Mouse (Mus musculus): Measurements from ENCODE around the gene Evi2b.

Evi2b gene

DNA sequence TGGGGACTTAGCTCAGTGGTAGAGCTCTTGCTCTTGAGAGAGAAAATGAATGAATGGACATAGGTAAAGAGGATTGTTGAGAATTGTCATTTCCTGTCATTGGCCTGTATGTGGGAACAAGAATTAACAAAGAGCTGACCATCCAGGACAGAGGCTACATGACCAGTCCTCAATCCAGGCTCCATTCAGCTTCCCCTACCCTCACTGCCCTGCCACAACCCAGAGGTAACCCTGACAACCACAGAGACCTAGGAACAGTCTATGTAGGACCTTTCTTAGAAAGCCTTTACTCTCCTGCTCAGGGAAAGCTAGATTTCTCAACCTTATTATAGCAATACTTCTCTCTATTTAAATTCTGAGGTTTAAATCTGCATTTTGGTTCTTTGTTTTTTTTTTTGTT, 2.8 kb downstream of the Evi2b start:
- DNase-seq: no peak

- no peak for DNase-seq
These were observed 3.7 kb downstream of the Evi2b start for GRCm38 (mm10) chr11:79519878-79520291.

DNA sequence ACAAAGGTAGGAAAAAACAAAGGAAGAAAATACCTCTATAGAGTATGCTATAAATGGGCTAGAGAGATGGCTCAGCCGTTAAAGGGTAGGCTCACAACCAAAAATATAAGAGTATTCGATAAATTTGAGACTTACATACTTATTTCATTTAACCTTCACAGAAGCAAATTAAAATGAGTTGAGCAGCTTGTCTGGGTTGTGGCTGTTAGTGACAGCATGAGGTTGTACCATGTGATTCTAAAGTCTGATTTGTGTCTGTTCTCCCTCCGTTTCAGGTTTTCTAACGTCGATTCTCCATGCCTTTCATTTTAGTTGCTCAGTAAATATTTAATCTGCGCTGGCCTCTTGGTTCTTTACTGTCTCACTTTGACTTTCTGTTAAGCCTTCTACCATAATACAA, 4.3 kb downstream of the Evi2b start:
- DNase-seq: no peak

DNA sequence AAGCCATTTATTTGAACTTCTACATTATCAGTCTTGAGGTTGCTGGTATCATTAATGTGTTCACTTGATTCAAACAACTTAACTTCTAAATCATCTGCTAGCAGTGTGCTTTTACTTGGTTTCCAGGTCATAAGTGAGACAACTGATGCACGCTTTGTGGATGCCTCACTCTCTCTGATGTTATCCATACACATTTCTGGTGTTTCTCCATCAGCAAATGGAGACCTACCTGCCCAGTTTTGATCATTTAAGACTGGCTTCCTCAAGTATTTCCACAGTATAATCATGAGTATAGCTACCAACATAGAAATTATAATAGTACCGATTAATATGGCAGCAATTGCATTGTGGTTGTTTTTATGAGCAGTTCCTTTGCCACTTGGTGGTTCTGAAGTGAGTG, 7.8 kb downstream of the Evi2b start:
- no peak for DNase-seq

- no peak for DNase-seq
These were observed 8.2 kb downstream of the Evi2b start for GRCm38 (mm10) chr11:79515331-79515730.

DNA sequence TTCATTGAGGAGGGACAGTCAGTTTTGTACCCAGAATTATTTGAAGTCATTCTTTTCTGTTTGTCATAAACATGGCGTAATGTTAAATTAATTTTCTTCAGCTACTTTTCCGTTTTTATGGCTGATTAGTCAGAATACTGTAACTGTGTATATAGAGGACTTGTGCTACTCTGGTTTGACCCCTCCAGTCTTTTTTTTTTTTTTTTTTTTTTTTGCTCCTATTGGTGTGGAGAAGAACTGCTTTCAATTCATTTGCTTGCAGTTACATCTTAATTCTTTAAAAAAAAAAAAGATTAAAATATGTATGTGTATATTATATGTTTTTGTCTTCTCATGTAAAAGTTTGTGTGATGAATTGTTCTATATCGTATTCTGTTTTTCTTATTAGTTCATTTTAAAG, 11.6 kb downstream of the Evi2b start:
- DNase-seq: no peak

DNA sequence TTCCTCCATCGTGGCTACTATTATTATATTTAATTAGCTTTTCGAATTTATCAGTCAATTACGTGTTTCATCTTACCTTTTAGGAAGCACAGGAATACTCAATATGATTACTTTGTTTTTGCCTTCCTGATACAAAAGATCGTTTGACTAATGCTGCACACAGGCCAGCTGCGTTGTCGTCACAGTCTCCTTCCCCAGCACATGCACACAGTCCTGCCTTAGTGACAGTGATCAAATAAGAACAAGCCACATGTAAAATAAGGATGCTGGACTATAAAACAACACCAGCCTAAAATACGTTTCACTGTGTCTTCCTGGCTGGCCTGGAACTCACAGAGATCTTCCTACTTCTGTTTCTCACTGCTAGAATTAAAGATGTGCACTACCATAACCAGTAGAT, 19.1 kb downstream of the Evi2b start:
- no peak for DNase-seq

GRCm38 (mm10) chr11:79503845-79504244, 19.7 kb downstream of the Evi2b start, which contains the start of gene Omg:
Omg (minus strand) TSS chr11:79504084.
- DNase-seq: peak; percentile 10

DNA sequence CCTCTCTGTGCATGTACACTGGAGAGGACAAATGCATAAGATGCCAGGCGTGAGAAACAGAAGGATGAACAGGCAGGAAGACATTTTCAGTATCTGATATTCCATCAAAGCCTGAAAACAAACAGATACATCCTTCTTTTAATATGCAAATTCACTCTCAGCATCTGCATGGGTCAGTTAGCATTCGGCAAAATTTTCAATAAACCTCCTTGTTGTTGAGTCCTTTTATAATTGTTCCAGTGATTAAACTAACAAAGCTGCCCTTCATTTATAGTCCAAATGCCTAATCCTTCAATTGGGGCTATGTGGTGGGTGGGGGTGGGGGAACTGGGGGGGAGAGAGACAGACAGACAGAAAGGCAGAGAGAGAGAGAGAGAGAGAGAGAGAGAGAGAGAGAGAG, 20.6 kb downstream of the Evi2b start:
- no peak for DNase-seq

GRCm38 (mm10) chr11:79494976-79495800, 28.4 kb downstream of the Evi2b start:
- no peak for DNase-seq

DNA sequence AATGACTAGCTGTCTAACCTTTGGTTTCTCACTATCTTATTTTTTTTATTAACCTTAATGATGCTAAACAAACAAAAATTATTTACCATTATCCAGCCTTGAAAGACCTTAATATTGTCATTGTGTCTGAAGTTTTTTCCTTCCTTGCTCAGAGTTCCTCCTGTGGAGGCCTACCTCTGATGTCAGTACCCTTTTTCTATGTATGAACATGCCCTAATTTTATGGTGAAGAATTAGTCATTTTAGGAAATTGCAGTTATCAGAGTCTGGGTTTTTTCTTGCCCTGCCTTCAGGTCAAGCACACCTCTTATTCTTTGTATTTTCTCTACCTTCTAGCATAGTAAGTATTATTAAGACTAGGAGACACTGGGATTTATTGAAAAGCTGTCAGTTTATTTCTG, 38.8 kb downstream of the Evi2b start:
- no peak for DNase-seq

- DNase-seq: no peak
These were observed 39.6 kb downstream of the Evi2b start for GRCm38 (mm10) chr11:79483876-79484528.

DNA sequence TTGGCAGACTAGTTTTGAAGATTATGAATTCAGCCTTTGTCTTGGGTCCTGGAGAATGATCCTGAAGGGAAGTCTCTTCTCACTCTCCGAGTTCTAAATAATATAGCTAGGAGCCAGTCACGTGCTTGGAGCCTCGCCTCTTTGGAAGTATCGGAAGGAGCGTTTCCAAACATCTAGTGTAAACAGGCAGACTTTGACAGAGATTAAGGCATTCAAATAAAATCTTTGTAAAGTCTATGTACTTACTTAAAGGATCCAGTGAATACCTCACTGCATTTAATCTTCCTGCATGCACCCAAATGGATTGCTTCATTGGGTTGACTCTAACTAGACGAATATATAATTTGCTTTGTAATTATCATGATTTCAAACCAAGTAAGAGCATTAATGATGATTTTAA, 40.2 kb downstream of the Evi2b start:
- no peak for DNase-seq

GRCm38 (mm10) chr11:79468097-79468496, 55.5 kb downstream of the Evi2b start:
- DNase-seq: no peak
